Mouse (Mus musculus): Measurements from ENCODE around the gene Svbp. TPM values are rescaled to one million over a fixed set of nuclear protein-coding genes. Genes with fewer than 3 reads are reported as not detected.

The Svbp gene
- polyA plus RNA-seq, 1 experiment = 24.0 TPM

GRCm38 (mm10) chr4:119188060-119188785, 6.9 kb upstream of the Svbp start:
- TF ChIP-seq CTCF (IDR thresholded peaks at IDR 0.05; ENCODE audit: insufficient read depth, low read length) = peak; percentile 46
- TF ChIP-seq POLR2A (IDR thresholded peaks at IDR 0.05; ENCODE audit: borderline replicate concordance, extremely low read depth, low read depth, low read length) = no peak
- H3K4me1 ChIP-seq (ENCODE audit: control insufficient read depth, insufficient read depth, low read length) = no peaks in the 10 kb centered on the region
- WGBS = 38% methylated on average over 11 of the region's 11 CpGs
- H3K4me3 ChIP-seq (replicated peaks; ENCODE audit: extremely low read depth, low read depth, low read length) = no peak overlapping the region
- DNase-seq = no peak

GRCm38 (mm10) chr4:119189392-119189791, 5.7 kb upstream of the Svbp start:
- Histone ChIP-seq H3K4me3 (replicated peaks; ENCODE audit: extremely low read depth, low read depth, low read length) (no peak overlapping the region), H3K4me1 (ENCODE audit: control insufficient read depth, insufficient read depth, low read length) (no peaks in the 10 kb centered on the region)
- WGBS = 76% methylated on average over 6 of the region's 6 CpGs
- TF ChIP-seq CTCF (IDR thresholded peaks at IDR 0.05; ENCODE audit: insufficient read depth, low read length) = no peak
- no peak for TF ChIP-seq POLR2A (IDR thresholded peaks at IDR 0.05; ENCODE audit: borderline replicate concordance, extremely low read depth, low read depth, low read length)
- no peak for DNase-seq

- no peak within 1 kb of the TSS for H3K4me3 ChIP-seq (replicated peaks; ENCODE audit: extremely low read depth, low read depth, low read length)
- 60% methylated on average over 6 of the region's 6 CpGs for WGBS
- TF ChIP-seq CTCF (IDR thresholded peaks at IDR 0.05; ENCODE audit: insufficient read depth, low read length) = no peak
Observed at GRCm38 (mm10) chr4:119189864-119190263, 5.2 kb upstream of the Svbp start, which contains the start of gene Ermap. Ermap (minus strand) TSS chr4:119190011.

GRCm38 (mm10) chr4:119190618-119191017, 4.5 kb upstream of the Svbp start:
- 79% methylated on average over 8 of the region's 8 CpGs for WGBS
- Histone ChIP-seq H3K4me1 (ENCODE audit: control insufficient read depth, insufficient read depth, low read length) (no peaks in the 10 kb centered on the region), H3K4me3 (replicated peaks; ENCODE audit: extremely low read depth, low read depth, low read length) (no peak overlapping the region)
- DNase-seq = no peak
- no peak for TF ChIP-seq POLR2A (IDR thresholded peaks at IDR 0.05; ENCODE audit: borderline replicate concordance, extremely low read depth, low read depth, low read length)
- TF ChIP-seq CTCF (IDR thresholded peaks at IDR 0.05; ENCODE audit: insufficient read depth, low read length) = no peak

More at GRCm38 (mm10) chr4:119189864-119190263, 5.2 kb upstream of the Svbp start, which contains the start of gene Ermap:
- no peaks in the 10 kb centered on the region for H3K4me1 ChIP-seq (ENCODE audit: control insufficient read depth, insufficient read depth, low read length)
- DNase-seq = no peak

- no peaks in the 10 kb centered on the region; the same call in 1 of the 2 replicates for H3K4me1 ChIP-seq (ENCODE audit: control insufficient read depth, insufficient read depth, low read length)
- DNase-seq = no peak
- no peak overlapping the region for H3K4me3 ChIP-seq (replicated peaks; ENCODE audit: extremely low read depth, low read depth, low read length)
- TF ChIP-seq POLR2A (IDR thresholded peaks at IDR 0.05; ENCODE audit: borderline replicate concordance, extremely low read depth, low read depth, low read length) (no peak), CTCF (IDR thresholded peaks at IDR 0.05; ENCODE audit: insufficient read depth, low read length) (no peak)
- WGBS = 63% methylated on average over 3 of the region's 3 CpGs
Observed at GRCm38 (mm10) chr4:119191273-119191672, 3.8 kb upstream of the Svbp start.

GRCm38 (mm10) chr4:119192757-119193156, 2.3 kb upstream of the Svbp start:
- 89% methylated on average over 4 of the region's 4 CpGs for WGBS
- no peak for TF ChIP-seq CTCF (IDR thresholded peaks at IDR 0.05; ENCODE audit: insufficient read depth, low read length)
- DNase-seq = no peak
- Histone ChIP-seq H3K4me3 (replicated peaks; ENCODE audit: extremely low read depth, low read depth, low read length) (no peak overlapping the region), H3K4me1 (ENCODE audit: control insufficient read depth, insufficient read depth, low read length) (peaks cover 2% of the 10 kb centered on the region; the same call in 1 of the 2 replicates)

GRCm38 (mm10) chr4:119195582-119196320, 645 bp downstream of the Svbp start:
- peaks cover 2% of the 10 kb centered on the region; the same call in 1 of the 2 replicates for H3K4me1 ChIP-seq (ENCODE audit: control insufficient read depth, insufficient read depth, low read length)
- TF ChIP-seq CTCF (IDR thresholded peaks at IDR 0.05; ENCODE audit: insufficient read depth, low read length) (no peak), POLR2A (IDR thresholded peaks at IDR 0.05; ENCODE audit: borderline replicate concordance, extremely low read depth, low read depth, low read length) (no peak)
- DNase-seq = no peak
- WGBS = 11% methylated on average over 18 of the region's 18 CpGs
- peak overlapping the region; percentile 78 for H3K4me3 ChIP-seq (replicated peaks; ENCODE audit: extremely low read depth, low read depth, low read length)

GRCm38 (mm10) chr4:119198105-119198504, 3.0 kb downstream of the Svbp start:
- no peak overlapping the region for H3K4me3 ChIP-seq (replicated peaks; ENCODE audit: extremely low read depth, low read depth, low read length)
- no peak for DNase-seq
- 91% methylated on average over 6 of the region's 6 CpGs for WGBS
- TF ChIP-seq POLR2A (IDR thresholded peaks at IDR 0.05; ENCODE audit: borderline replicate concordance, extremely low read depth, low read depth, low read length) = no peak
- TF ChIP-seq CTCF (IDR thresholded peaks at IDR 0.05; ENCODE audit: insufficient read depth, low read length) = no peak
- H3K4me1 ChIP-seq (ENCODE audit: control insufficient read depth, insufficient read depth, low read length) = peaks cover 2% of the 10 kb centered on the region; the same call in 1 of the 2 replicates

- no peak overlapping the region for H3K4me3 ChIP-seq (replicated peaks; ENCODE audit: extremely low read depth, low read depth, low read length)
- H3K4me1 ChIP-seq (ENCODE audit: control insufficient read depth, insufficient read depth, low read length) = no peaks in the 10 kb centered on the region
- TF ChIP-seq POLR2A (IDR thresholded peaks at IDR 0.05; ENCODE audit: borderline replicate concordance, extremely low read depth, low read depth, low read length) (no peak), CTCF (IDR thresholded peaks at IDR 0.05; ENCODE audit: insufficient read depth, low read length) (peak; percentile 91)
- DNase-seq = peak; percentile 39
- WGBS = 16% methylated on average over 8 of the region's 8 CpGs
Observed at GRCm38 (mm10) chr4:119204672-119205071, 9.6 kb downstream of the Svbp start.
